Mouse (Mus musculus): Measurements from ENCODE around the gene Upp1. TPM values are rescaled to one million over a fixed set of nuclear protein-coding genes. Genes with fewer than 3 reads are reported as not detected.

Upp1 gene
- polyA plus RNA-seq (2015; fragmentation: Illumina TruSeq; extraction: RNeasy Lipid Tissue Mini Kit (QIAGEN cat#74804); ENCODE audit: insufficient read depth, low read depth, low replicate concordance): 9.5 TPM

GRCm38 (mm10) chr11:9118050-9118420, at the start of gene Upp1:
TSS of gene Upp1 (plus strand) at chr11:9118103.

Other genes with a start within 250 kb of the Upp1 start
- 0.09 TPM for gene Pkd1l1, start 144.8 kb upstream of the Upp1 start, polyA plus RNA-seq (2015; fragmentation: Illumina TruSeq; extraction: RNeasy Lipid Tissue Mini Kit (QIAGEN cat#74804); ENCODE audit: insufficient read depth, low read depth, low replicate concordance)
- 2.9 TPM for gene Hus1, start 106.9 kb upstream of the Upp1 start, polyA plus RNA-seq (2015; fragmentation: Illumina TruSeq; extraction: RNeasy Lipid Tissue Mini Kit (QIAGEN cat#74804); ENCODE audit: insufficient read depth, low read depth, low replicate concordance)
- not detected for gene Gm11992, start 69.5 kb upstream of the Upp1 start, polyA plus RNA-seq (2015; fragmentation: Illumina TruSeq; extraction: RNeasy Lipid Tissue Mini Kit (QIAGEN cat#74804); ENCODE audit: insufficient read depth, low read depth, low replicate concordance)
- not detected for gene Sun3, start 69.1 kb upstream of the Upp1 start, polyA plus RNA-seq (2015; fragmentation: Illumina TruSeq; extraction: RNeasy Lipid Tissue Mini Kit (QIAGEN cat#74804); ENCODE audit: insufficient read depth, low read depth, low replicate concordance)
- gene Abca13, start 73.8 kb downstream of the Upp1 start, polyA plus RNA-seq (2015; fragmentation: Illumina TruSeq; extraction: RNeasy Lipid Tissue Mini Kit (QIAGEN cat#74804); ENCODE audit: insufficient read depth, low read depth, low replicate concordance): not detected

All from pancreas, adult 10 weeks (tissue).